Mouse (Mus musculus): ENCODE measurements at regions not wholly inside any gene's neighbourhood (a gene's known extent, or its start where the extent isn't known, plus 50 kb on each side); places are given as distances from the start of the nearest gene placed in this dataset. TPM values are rescaled to one million over a fixed set of nuclear protein-coding genes. Genes with fewer than 3 reads are reported as not detected.

Small RNA genes in the stretch of these regions (microRNA-seq; reads per million reads assigned to microRNA genes)
- gene Gm25754 = not detected

Data from stomach, embryonic 15.5 days (tissue).